Mouse (Mus musculus): ENCODE data around the gene Olfr73. TPM values are rescaled to one million over a fixed set of nuclear protein-coding genes. Genes with fewer than 3 reads are reported as not detected.
"Not testable (repeated sequence)": the region's sequence is repeated elsewhere in the genome, so short reads cannot be mapped to it uniquely, and the experiment has no call there.

Olfr73 gene
- 0.05 TPM in 1 of 2 replicates, not detected in the other for polyA plus RNA-seq (2015; fragmentation: Nextera tagmentation; extraction: Ambion mirVana)

DNA sequence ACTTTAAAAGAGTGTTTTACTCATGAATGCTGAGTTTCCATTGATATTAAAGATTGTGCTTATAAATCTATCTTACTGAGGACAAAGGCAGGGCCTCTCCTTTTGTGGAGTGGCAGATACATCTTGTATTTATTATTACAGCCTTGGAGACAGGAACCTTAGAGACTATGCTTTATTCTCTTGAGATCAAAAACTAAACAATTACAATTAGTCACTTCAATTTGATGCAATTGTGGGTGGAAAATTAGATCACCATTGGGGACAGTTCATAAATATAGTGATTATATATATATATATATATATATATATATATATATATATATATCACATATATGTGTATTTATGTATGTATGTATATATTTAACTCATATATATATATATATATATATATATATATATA is at the start of gene Olfr73:
Olfr73 (minus strand) TSS at position 101 of the 400 bp plus-strand sequence.
- H3K27me3 ChIP-seq (ENCODE audit: insufficient read depth, low read length): no peaks in the 10 kb centered on the region
- no peaks in the 10 kb centered on the region for H3K9me3 ChIP-seq (ENCODE audit: low read length)
- no peak within 1 kb of the TSS for H3K9ac ChIP-seq (replicated peaks; ENCODE audit: low read length)
- H3K27ac ChIP-seq (ENCODE audit: low read length): no peak within 1 kb of the TSS
- H3K4me2 ChIP-seq (replicated peaks; ENCODE audit: low read depth, low read length): no peak within 1 kb of the TSS
- ATAC-seq (ENCODE audit: low FRiP score, low TSS enrichment): no peak
- H3K4me1 ChIP-seq (ENCODE audit: insufficient read depth, low read length): no peaks in the 10 kb centered on the region
- H3K4me3 ChIP-seq (ENCODE audit: low read length): no peak within 1 kb of the TSS
- H3K36me3 ChIP-seq (ENCODE audit: insufficient read depth, low read length): no peaks in the 10 kb centered on the region

DNA sequence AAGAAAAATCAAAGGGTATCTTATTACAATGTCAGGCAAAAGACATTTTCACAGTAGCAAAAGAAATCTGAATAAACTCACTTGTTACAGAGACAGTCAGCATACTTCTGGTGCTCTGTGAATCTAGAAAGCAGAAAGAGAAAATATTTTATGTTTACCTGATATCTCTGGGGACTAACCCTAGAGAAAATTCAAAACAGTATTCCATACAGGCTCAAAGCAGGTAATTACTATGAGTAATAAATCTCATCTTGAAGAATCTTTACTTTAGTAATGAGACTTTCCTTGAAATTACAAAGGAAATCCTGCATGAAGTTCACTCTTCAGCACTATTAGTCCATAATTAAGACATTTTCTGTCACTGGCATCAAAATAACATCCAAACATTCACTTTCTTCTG is 34.2 kb upstream of the Olfr73 start, which contains the start of gene Olfr1163:
Olfr1163 (minus strand) TSS at position 101 of the 400 bp plus-strand sequence.
- no peak within 1 kb of the TSS for H3K27ac ChIP-seq (ENCODE audit: low read length)
- H3K4me1 ChIP-seq (ENCODE audit: insufficient read depth, low read length): no peaks in the 10 kb centered on the region
- H3K36me3 ChIP-seq (ENCODE audit: insufficient read depth, low read length): no peaks in the 10 kb centered on the region
- no peak within 1 kb of the TSS for H3K4me3 ChIP-seq (ENCODE audit: low read length)
- no peak within 1 kb of the TSS for H3K4me2 ChIP-seq (replicated peaks; ENCODE audit: low read depth, low read length)
- no peak for ATAC-seq (ENCODE audit: low FRiP score, low TSS enrichment)
- no peaks in the 10 kb centered on the region for H3K27me3 ChIP-seq (ENCODE audit: insufficient read depth, low read length)
- H3K9me3 ChIP-seq (ENCODE audit: low read length): no peaks in the 10 kb centered on the region
- no peak within 1 kb of the TSS for H3K9ac ChIP-seq (replicated peaks; ENCODE audit: low read length)

DNA sequence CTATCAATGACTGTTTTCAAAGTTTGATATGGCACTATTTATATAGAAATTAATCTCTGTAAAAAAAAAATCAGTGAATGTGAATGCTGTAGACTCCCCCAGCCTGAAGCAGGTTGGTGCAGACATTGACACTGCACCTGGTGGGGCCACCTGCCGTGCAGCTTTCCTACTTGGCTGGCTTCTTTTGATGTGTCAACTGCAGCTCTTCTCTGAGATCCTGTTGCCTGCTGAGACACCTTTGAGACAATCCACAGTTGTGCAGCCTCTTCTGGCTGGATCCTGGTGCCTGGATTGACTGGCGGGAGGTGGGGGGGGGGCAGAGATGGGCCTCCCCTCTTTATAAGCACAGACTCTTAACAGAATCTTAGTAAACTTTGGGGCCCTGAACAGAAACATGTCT is 26.1 kb upstream of the Olfr73 start:
- H3K4me1 ChIP-seq (ENCODE audit: insufficient read depth, low read length): no peaks in the 10 kb centered on the region
- no peaks in the 10 kb centered on the region for H3K36me3 ChIP-seq (ENCODE audit: insufficient read depth, low read length)
- no peak for ATAC-seq (ENCODE audit: low FRiP score, low TSS enrichment)

DNA sequence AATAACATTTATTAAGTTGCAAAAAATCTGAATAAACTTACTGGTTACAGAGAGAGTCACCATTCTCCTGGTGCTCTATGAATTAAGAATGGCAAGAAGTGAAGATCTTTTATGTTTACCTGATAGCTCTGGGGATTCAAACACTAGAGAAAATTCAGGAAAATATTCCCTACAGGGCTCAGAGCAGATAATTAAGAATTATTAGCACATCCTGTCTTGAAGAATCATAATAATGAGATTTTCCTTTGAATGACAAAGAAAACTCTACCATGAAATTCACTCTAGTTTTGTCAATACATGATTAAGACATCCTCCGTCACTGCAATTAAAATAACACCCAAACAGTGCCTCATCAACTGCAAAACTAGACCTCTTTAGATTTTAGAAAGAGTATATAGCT is 13.5 kb upstream of the Olfr73 start, which contains the start of gene Olfr1162:
Olfr1162 (minus strand) TSS at position 101 of the 400 bp plus-strand sequence.
- Histone ChIP-seq H3K27me3 (ENCODE audit: insufficient read depth, low read length) (no peaks in the 10 kb centered on the region), H3K36me3 (ENCODE audit: insufficient read depth, low read length) (no peaks in the 10 kb centered on the region), H3K9me3 (ENCODE audit: low read length) (no peaks in the 10 kb centered on the region), H3K4me2 (replicated peaks; ENCODE audit: low read depth, low read length) (no peak within 1 kb of the TSS), H3K4me1 (ENCODE audit: insufficient read depth, low read length) (no peaks in the 10 kb centered on the region), H3K27ac (ENCODE audit: low read length) (no peak within 1 kb of the TSS), H3K9ac (replicated peaks; ENCODE audit: low read length) (no peak within 1 kb of the TSS), H3K4me3 (ENCODE audit: low read length) (no peak within 1 kb of the TSS)
- WGBS: 79% methylated on average over 1 of the region's 1 CpGs
- ATAC-seq (ENCODE audit: low FRiP score, low TSS enrichment): no peak

More for the DNA sequence above, 26.1 kb upstream of the Olfr73 start:
- H3K27ac ChIP-seq (ENCODE audit: low read length): no peak overlapping the region
- 0 out of 2 replicates have a peak, but pooled peaks cover 4% of the 10 kb centered on the region for H3K9me3 ChIP-seq (ENCODE audit: low read length)
- H3K4me2 ChIP-seq (replicated peaks; ENCODE audit: low read depth, low read length): no peak overlapping the region
- no peak overlapping the region for H3K9ac ChIP-seq (replicated peaks; ENCODE audit: low read length)
- H3K27me3 ChIP-seq (ENCODE audit: insufficient read depth, low read length): no peaks in the 10 kb centered on the region
- H3K4me3 ChIP-seq (ENCODE audit: low read length): no peak overlapping the region
- WGBS: 81% methylated on average over 2 of the region's 2 CpGs

DNA sequence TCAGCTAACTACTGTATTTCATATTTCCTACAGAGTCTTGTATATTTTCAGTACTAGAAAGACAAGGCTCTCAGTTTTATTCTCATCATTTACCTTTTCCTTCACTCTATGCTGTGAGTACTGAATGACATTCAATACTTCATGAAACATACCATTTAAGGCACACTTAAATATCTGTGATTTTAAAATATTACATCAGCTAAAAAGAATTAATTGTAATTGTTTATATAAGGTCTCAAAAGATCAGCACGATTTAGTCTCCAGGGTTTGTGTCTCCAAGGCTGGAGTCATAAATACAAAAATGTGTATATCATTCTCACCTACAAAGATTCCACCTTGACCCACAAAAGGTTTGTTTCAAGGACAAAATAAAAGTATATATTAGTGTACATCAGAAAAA is 15.0 kb downstream of the Olfr73 start, which contains the start of gene Olfr1161:
Olfr1161 (plus strand) TSS at position 301 of the 400 bp plus-strand sequence.
- WGBS: 93% methylated on average over 1 of the region's 1 CpGs
- not testable (repeated sequence) for H3K4me3 ChIP-seq (ENCODE audit: low read length); H3K4me1 ChIP-seq (ENCODE audit: insufficient read depth, low read length); H3K27me3 ChIP-seq (ENCODE audit: insufficient read depth, low read length); H3K9ac ChIP-seq (replicated peaks; ENCODE audit: low read length); H3K4me2 ChIP-seq (replicated peaks; ENCODE audit: low read depth, low read length); ATAC-seq (ENCODE audit: low FRiP score, low TSS enrichment); H3K36me3 ChIP-seq (ENCODE audit: insufficient read depth, low read length); H3K9me3 ChIP-seq (ENCODE audit: low read length); H3K27ac ChIP-seq (ENCODE audit: low read length)

DNA sequence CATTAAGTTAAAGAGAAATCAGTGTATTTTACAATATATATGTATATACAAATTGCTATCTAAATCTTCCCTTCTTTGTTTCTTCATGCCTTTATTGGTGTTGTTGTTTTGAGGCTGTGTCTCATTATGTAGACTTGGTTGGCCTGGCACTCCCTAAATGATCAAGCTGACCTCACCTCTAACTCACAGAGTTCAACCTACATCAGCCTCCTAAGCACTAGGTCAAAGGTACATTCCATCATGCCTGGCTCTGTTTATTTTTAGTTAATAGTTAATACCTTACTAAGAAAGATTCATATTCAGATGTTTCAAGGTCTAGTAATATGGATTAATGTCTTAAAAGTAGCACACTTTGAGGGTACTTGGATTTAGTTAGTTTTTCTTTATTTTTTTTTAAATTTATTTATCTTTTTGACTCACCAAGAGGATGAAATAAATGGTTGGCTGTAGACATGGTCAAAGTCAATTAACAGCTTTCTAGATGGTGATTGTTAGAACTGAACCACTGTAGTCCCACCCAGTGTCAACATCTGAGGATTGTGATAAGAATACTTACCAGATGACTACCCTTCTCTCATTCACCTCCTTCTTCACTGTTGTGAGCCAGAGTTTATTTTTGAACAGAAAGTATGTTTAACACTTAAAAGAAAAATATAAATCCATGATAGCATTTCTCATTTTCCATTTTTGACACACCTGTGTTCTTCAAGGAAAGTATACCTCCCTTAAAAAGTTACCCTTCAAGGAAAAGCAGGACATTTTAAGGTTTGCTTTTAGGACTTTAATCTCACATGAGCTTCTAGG is 29.8 kb downstream of the Olfr73 start, which contains the start of gene Olfr1160:
Olfr1160 (minus strand) TSS at position 754 of the 804 bp plus-strand sequence.
- H3K4me2 ChIP-seq (replicated peaks; ENCODE audit: low read depth, low read length): no peak within 1 kb of the TSS
- H3K36me3 ChIP-seq (ENCODE audit: insufficient read depth, low read length): no peaks in the 10 kb centered on the region
- no peaks in the 10 kb centered on the region for H3K9me3 ChIP-seq (ENCODE audit: low read length)
- H3K27me3 ChIP-seq (ENCODE audit: insufficient read depth, low read length): no peaks in the 10 kb centered on the region
- H3K27ac ChIP-seq (ENCODE audit: low read length): no peak within 1 kb of the TSS
- H3K4me1 ChIP-seq (ENCODE audit: insufficient read depth, low read length): no peaks in the 10 kb centered on the region
- H3K9ac ChIP-seq (replicated peaks; ENCODE audit: low read length): no peak within 1 kb of the TSS
- no peak within 1 kb of the TSS for H3K4me3 ChIP-seq (ENCODE audit: low read length)
- no peak for ATAC-seq (ENCODE audit: low FRiP score, low TSS enrichment)

DNA sequence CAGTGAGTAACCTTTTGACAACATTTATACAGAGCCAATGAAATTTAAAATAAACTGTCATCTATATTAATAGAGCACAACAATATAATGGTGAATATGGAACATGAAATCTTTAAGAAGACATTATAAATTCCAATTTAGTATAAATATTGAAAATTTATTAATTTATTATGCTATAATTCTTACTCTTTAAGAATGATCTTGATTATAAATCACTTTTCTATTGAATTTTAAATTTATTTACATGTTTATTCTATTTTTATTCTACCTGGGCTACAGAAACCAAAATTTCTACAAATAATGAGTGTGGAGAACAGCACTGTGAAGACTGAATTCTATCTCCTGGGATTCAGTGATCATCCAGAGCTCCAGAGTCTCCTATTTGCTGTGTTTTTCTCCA is 47.7 kb downstream of the Olfr73 start, which contains the start of gene Olfr1158:
Olfr1158 (plus strand) TSS at position 301 of the 400 bp plus-strand sequence.
- H3K4me2 ChIP-seq (replicated peaks; ENCODE audit: low read depth, low read length): no peak within 1 kb of the TSS
- H3K36me3 ChIP-seq (ENCODE audit: insufficient read depth, low read length): no peaks in the 10 kb centered on the region
- no peak for ATAC-seq (ENCODE audit: low FRiP score, low TSS enrichment)
- H3K4me1 ChIP-seq (ENCODE audit: insufficient read depth, low read length): no peaks in the 10 kb centered on the region
- no peak within 1 kb of the TSS for H3K9ac ChIP-seq (replicated peaks; ENCODE audit: low read length)
- H3K27me3 ChIP-seq (ENCODE audit: insufficient read depth, low read length): no peaks in the 10 kb centered on the region
- no peaks in the 10 kb centered on the region for H3K9me3 ChIP-seq (ENCODE audit: low read length)
- H3K27ac ChIP-seq (ENCODE audit: low read length): no peak within 1 kb of the TSS
- no peak within 1 kb of the TSS for H3K4me3 ChIP-seq (ENCODE audit: low read length)

Other genes with a start within 250 kb of the Olfr73 start
- not detected in 2 replicates for gene Olfr1143, start 237.1 kb downstream of the Olfr73 start, polyA plus RNA-seq (2015; fragmentation: Nextera tagmentation; extraction: Ambion mirVana)
- not detected in 2 replicates for gene Olfr1145, start 227.9 kb downstream of the Olfr73 start, polyA plus RNA-seq (2015; fragmentation: Nextera tagmentation; extraction: Ambion mirVana)
- not detected in 2 replicates for gene Olfr1148, start 207.2 kb downstream of the Olfr73 start, polyA plus RNA-seq (2015; fragmentation: Nextera tagmentation; extraction: Ambion mirVana)
- not detected in 2 replicates for gene Olfr1150-ps1, start 193.7 kb downstream of the Olfr73 start, polyA plus RNA-seq (2015; fragmentation: Nextera tagmentation; extraction: Ambion mirVana)
- not detected in 2 replicates for gene Olfr1151, start 181.8 kb downstream of the Olfr73 start, polyA plus RNA-seq (2015; fragmentation: Nextera tagmentation; extraction: Ambion mirVana)
- 0.03 TPM in 1 of 2 replicates, not detected in the other for gene Olfr1152, start 171.2 kb downstream of the Olfr73 start, polyA plus RNA-seq (2015; fragmentation: Nextera tagmentation; extraction: Ambion mirVana)
- gene Olfr1153, start 142.7 kb downstream of the Olfr73 start, polyA plus RNA-seq (2015; fragmentation: Nextera tagmentation; extraction: Ambion mirVana): not detected in 2 replicates
- gene Olfr1154, start 132.5 kb downstream of the Olfr73 start, polyA plus RNA-seq (2015; fragmentation: Nextera tagmentation; extraction: Ambion mirVana): not detected in 2 replicates
- not detected in 2 replicates for gene Olfr1155, start 92.6 kb downstream of the Olfr73 start, polyA plus RNA-seq (2015; fragmentation: Nextera tagmentation; extraction: Ambion mirVana)
- gene Olfr1156, start 84.6 kb downstream of the Olfr73 start, polyA plus RNA-seq (2015; fragmentation: Nextera tagmentation; extraction: Ambion mirVana): not detected in 2 replicates
- gene Olfr1157, start 69.4 kb downstream of the Olfr73 start, polyA plus RNA-seq (2015; fragmentation: Nextera tagmentation; extraction: Ambion mirVana): not detected in 2 replicates
- gene Olfr74, start 63.0 kb downstream of the Olfr73 start, polyA plus RNA-seq (2015; fragmentation: Nextera tagmentation; extraction: Ambion mirVana): not detected in 2 replicates
- gene Olfr1158, start 47.6 kb downstream of the Olfr73 start, polyA plus RNA-seq (2015; fragmentation: Nextera tagmentation; extraction: Ambion mirVana): not detected in 2 replicates
- gene Olfr1160, start 29.4 kb downstream of the Olfr73 start, polyA plus RNA-seq (2015; fragmentation: Nextera tagmentation; extraction: Ambion mirVana): not detected in 2 replicates
- gene Olfr1161, start 14.9 kb downstream of the Olfr73 start, polyA plus RNA-seq (2015; fragmentation: Nextera tagmentation; extraction: Ambion mirVana): not detected in 2 replicates
- gene Olfr1162, start 13.4 kb upstream of the Olfr73 start, polyA plus RNA-seq (2015; fragmentation: Nextera tagmentation; extraction: Ambion mirVana): not detected in 2 replicates
- gene Olfr1163, start 34.1 kb upstream of the Olfr73 start, polyA plus RNA-seq (2015; fragmentation: Nextera tagmentation; extraction: Ambion mirVana): not detected in 2 replicates
- gene Olfr1164, start 56.3 kb upstream of the Olfr73 start, polyA plus RNA-seq (2015; fragmentation: Nextera tagmentation; extraction: Ambion mirVana): not detected in 2 replicates
- not detected in 2 replicates for gene Olfr1166, start 90.6 kb upstream of the Olfr73 start, polyA plus RNA-seq (2015; fragmentation: Nextera tagmentation; extraction: Ambion mirVana)
- not detected in 2 replicates for gene Olfr1167, start 117.5 kb upstream of the Olfr73 start, polyA plus RNA-seq (2015; fragmentation: Nextera tagmentation; extraction: Ambion mirVana)
- not detected in 2 replicates for gene Olfr1168, start 144.2 kb upstream of the Olfr73 start, polyA plus RNA-seq (2015; fragmentation: Nextera tagmentation; extraction: Ambion mirVana)
- not detected in 2 replicates for gene Olfr1170, start 190.6 kb upstream of the Olfr73 start, polyA plus RNA-seq (2015; fragmentation: Nextera tagmentation; extraction: Ambion mirVana)
- gene Olfr1173, start 242.2 kb upstream of the Olfr73 start, polyA plus RNA-seq (2015; fragmentation: Nextera tagmentation; extraction: Ambion mirVana): not detected in 2 replicates